Mouse (Mus musculus) kidney, adult 2 months (tissue): ENCODE results near the gene Inpp5f.

Source experiments
- CTCF ChIP-seq: fragments of 200-500 bp; conservative IDR thresholded peaks from 2 replicates; pipeline ENCODE4 v1.5.1; 2011; ENCODE audit warnings: low read depth, mild to moderate bottlenecking, control low read depth, low read length, moderate library complexity, mixed read lengths; ENCODE audit not compliant: insufficient read depth, insufficient read length
- POLR2A ChIP-seq: fragments of 200-500 bp; IDR thresholded peaks from one replicate; pipeline ENCODE4 v1.6.1; 2011; ENCODE audit warnings: low read depth, low read length, control low read depth

DNA sequence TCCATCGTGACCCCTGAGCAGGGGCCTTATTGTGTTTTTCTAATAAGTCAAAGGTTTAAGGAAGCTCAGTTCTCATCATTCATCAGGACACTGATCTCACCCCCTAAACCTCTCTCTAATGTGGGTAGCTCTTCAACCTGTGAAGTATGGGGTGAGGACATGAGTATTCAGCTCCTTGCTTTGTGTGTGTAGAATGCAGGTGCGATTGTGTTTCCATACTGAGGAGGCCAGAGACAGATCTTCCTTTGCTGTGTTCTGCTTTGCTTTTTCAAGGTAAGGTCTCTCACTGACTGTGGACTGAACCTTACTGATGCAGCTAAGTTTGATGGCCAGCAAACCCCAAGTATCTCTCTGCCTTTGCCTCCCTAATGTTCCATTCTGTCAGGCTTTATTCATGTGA lies 14.9 kb upstream of the Inpp5f start:
- TF ChIP-seq CTCF (no peak), POLR2A (no peak)
